Mouse (Mus musculus) liver, adult (tissue): ENCODE measurements around the gene Frmd5.

ENCODE experiments used
- GATA4 ChIP-seq: IDR thresholded peaks from 2 replicates; pipeline ENCODE4 v1.6.1; 2014; ENCODE audit warnings: mild to moderate bottlenecking, low read length; ENCODE audit not compliant: insufficient replicate concordance

Gene Frmd5

DNA sequence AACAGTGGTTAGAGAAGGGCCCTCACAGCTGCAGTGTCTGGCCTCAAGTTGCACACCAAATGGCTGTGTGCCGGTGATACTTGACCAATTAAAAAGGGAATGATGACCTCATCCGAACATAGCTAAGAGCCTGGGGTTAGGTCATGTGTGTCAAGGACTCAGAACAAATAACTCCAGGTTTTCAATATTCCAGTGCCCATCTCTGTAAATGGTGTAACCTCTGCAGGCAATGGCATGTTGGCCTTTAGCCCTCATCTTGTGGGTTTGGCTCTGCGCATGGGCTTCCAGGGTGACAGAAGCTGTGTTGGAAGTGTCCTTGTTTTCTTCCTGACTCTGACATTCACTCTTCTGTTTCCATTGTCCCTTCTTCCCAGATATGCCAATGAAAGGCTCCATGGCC, 131.8 kb downstream of the Frmd5 start:
- no peak for TF ChIP-seq GATA4

DNA sequence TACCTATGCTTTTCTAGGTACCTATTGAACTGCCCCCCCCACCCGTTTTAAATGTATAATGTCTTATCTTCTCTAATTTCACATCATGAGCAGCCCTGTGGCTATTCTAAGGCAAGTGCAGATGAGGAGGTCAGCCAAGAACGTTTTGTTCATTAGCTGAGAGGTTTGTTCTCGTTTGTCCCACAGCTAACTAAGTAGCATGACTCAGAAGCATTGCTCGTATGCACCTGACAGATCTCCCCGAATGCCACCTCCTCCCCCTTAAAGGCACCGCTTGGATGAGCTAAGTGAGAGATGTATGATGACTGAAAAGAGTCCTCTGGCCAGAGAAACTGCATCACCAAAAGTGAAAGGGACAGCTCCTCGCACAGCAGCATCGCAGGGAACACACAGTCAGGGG, 132.7 kb downstream of the Frmd5 start:
- TF ChIP-seq GATA4, result no peak

DNA sequence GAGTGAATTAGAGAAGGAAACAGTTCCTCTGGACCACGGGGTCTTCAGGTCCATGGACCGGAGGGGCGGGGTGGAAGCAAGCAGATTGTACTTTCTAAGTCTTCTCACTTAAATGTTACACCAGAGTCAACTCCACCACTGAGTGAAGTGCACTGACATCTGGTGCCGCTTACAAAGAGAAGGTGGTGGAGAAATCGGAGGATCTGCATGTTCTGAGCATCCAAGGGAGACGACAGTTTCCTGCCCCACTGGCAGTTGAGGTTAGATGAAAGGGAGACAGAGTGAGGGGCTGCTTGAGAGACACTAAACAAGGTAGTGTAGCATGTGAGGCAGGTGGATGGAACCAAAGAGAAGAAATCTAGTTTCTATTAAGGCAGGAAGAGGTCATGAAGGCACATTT, 137.0 kb downstream of the Frmd5 start:
- no peak for TF ChIP-seq GATA4

DNA sequence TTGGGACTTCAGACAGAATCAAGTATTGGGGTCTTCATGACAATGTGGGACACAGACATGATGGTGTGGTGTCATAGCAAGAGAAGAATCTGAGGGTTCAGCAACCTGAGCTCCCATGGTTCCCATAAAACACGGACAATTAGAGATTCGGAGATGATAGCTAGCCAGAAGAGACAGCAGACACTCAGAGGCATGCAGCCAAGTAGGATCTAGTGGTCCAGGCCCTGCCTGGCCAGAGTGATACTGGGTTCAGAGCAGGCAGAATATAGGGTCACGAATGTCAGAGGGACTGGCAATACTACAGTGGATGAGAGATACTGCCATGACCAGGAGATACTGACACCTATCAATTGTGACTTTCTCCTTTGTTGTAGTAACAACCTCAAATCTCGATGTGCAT, 138.6 kb downstream of the Frmd5 start:
- no peak for TF ChIP-seq GATA4

DNA sequence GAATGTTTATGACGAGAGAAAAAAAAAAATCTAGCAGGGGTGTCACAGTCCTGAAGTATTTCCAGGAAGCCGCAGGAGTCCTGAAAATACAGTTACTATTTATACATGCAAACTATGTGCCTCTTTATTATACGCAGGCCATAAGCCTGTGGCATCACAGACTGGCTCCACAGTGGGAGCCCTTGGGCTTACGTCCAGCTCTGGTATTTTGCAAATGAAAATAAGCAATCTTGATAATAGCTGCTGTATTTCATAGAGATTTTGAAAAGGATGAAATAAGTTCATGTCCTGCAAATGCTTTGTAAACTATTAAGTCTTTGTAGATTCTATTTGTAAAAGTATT, 145.8 kb downstream of the Frmd5 start:
- TF ChIP-seq GATA4, result no peak

DNA sequence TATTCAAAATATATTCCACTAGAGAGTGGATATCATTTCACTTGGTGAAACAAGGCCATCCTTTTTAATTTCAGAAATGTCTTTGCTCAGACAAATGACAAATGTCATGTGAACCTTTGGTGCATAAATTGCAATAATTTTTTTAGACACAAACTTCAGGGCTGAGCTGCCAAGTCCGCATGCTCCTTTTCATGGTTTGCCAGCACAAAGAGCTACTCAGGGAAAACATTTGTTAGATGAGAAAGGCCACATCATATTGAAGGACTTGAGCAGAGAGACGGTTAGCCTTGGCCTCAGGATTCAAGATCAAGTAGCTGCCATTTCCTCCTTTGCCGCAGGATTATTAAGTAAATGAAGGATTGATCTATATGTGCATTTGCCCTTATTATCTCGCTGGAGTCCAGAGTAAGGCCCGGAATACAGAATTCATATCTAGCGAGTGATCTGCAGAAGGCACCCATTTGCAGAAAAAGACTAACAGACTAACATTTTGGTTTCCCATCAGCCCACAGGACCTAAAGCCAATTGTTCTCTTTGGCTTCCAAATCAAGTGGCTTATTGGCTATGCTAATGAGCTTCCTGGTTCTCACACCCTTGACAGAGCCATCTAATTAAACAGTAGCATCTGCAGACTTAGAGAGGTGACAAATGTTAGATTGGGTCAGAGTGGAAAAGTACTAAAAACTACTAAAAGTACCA, 146.3 kb downstream of the Frmd5 start:
- no peak for TF ChIP-seq GATA4

DNA sequence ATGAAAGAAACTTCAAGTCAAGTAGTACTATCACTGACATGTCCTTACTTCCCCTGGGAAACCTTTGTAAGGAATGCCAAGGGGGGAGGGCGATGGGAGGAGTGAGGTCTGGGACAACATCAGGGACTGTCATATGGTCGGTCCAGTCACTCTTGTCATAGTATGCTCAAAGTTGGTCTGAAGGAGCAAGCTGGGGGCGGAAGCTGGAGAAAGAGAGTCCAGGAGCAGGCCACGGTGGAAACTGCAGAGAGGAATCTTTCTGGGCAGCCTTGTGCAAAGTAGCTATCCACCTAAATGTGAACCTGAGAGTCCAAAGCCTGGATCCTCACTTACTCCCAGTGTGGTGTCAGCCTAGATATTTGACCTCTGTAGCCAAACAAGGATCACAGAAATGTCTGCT, 147.5 kb downstream of the Frmd5 start:
- TF ChIP-seq GATA4, result no peak

DNA sequence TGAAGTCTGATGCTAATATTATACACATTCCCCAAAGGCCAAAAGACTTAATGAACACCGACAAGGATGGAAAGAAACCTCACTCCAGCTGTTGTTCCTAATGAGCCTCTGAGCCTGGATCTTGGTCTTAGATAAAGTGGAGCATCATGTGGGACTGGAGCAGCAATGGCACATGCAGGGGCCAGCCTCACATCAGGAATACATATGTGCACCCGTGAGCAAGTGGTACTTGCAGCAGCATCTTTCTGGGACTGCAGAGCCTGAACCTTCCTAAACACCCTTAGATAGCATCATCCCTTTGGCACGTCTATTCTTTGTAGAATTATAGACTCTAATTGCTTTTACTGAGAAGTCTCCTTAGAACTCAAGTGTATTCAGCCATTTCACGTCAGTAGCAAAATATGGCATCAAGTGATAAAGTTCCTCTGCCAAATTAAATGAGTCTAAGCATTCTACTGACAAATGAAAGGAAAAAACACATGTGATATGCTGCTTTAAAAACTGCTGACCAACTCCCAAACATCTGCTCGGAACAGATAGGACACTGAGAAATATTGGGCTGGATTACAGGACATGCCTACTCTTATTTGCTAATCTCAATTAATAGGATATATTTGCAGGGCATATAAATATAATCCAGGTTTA, 148.6 kb downstream of the Frmd5 start:
- TF ChIP-seq GATA4, result no peak

DNA sequence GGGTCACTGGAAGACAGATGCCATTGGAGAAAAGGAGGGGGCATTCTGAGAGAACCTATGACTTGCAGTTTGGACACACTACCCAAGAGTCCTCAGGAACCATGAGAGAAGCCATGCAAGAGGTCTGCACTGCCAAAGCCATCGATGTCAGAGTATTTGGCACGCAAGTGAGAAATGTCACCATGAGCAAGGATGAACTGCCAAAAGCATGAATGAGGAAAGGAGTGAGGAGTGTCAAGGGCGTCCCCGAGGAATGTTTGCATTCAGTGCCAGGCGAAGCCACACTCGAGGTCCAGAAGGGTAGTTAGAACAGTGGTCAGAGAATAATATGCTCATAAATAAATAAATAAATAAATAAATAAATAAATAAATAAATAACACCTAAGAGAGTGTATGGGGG, 150.9 kb downstream of the Frmd5 start:
- no peak for TF ChIP-seq GATA4

DNA sequence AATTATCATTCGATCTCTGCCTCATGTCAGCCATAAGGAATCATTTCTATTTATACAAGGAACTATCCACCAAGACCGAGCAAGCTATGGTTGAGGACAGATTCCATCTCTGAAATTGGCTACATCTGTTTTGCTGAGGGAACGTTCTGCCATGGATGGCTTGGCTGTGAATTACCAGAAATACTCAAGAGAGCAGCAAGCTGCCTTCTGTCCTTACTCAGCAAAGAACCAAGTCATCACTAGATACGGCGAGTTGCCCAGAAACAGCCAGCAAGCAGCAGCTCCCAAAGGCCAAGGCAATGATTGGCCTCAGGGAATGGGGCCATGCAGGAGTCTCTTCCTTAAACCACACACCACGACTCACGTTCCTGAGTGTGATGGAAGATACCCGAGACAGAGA, 151.8 kb downstream of the Frmd5 start:
- no peak for TF ChIP-seq GATA4

DNA sequence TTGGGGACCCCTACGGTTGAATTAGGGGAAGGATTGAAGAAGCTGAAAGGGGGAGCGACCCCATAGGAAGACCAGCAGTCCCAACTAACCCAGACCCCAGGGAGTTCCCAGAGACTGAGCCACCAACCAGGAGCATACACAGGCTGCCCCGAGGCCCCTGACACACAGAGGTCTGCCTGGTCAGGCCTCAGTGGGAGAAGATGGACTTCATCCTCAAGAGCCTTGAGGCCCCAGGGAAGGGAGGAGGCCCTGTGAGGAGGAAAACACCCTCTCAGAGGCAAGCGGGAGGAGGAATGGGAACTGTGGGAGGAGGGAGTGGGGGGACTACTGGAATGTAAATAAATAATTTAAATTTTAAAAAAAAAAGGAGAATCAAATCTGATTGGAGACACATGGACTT, 160.4 kb downstream of the Frmd5 start:
- TF ChIP-seq GATA4, result no peak

DNA sequence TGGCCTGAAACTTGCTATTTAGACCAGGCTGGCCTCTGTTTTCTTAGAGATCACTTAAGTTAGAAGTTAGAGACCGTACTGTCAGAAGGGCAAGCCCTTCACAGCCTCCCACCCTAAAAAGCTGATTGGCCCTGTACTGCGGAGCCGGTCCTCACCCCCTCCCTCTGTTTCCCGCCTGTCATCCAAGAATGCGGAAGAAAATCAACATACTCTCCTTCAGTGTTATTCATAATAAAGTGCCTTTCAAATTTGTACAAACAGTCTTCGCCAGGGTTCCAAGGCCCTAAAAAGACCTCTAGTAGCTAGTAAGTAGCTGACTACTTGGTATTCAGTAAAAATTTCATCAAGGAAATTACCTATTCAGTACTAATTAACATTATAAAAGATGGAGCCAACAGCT, 164.0 kb downstream of the Frmd5 start:
- no peak for TF ChIP-seq GATA4

DNA sequence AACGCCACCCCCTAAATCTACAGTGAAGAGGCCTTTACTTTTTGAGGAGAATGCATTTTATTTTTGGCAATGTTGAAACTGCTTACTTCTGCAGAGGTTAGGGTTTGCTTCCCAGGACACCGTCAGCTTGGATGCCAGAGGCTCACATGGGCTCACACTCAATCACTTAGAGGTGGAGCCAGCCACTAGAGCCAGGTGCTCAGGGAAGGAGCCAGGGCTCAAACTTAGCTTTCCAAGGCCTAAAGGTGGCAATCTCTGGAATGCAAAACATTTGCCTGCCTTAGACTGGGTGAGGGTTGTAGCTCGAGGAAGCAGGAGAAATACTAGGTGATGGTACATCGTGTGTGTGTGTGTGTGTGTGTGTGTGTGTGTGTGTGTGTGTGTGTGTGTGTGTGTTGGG, 174.8 kb downstream of the Frmd5 start:
- no peak for TF ChIP-seq GATA4

DNA sequence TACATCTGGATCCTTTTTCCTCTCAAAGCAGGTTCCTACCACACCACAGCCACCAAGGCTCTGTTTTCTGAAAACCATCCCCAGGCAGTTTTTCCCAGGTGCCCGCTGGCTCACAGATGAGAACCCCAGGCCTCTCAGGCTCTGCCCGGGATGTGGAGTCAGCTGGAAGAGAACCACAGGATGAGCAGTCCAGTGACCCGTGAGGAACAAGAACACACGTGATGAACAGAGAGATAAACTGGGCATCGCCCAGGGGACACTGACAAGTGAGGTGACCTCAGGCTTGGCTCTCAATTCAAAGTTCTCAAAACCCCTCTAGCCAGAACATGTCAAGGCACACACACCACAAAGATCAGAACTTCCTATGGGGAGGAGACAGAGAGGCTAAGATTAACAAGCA, 176.6 kb downstream of the Frmd5 start:
- no peak for TF ChIP-seq GATA4

DNA sequence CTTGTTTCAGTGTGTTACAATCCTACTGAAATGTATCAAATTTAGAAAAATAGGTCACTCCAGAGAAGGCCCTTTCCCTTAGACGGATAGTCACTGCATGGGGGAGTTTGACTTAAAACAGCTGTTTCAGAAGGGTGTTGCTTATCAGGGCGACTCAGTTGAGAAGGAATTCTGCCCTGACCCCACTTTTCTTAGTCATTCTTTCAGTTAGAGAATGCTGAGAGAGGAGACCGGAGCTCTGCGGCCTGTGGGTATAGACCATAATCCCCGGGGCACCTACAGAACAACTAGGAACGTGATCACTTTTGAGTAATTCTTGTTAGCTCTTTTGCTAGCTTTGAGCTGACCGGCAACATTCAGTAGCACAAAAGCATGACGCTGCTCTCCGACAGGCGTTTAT, 178.6 kb downstream of the Frmd5 start:
- TF ChIP-seq GATA4, result no peak

DNA sequence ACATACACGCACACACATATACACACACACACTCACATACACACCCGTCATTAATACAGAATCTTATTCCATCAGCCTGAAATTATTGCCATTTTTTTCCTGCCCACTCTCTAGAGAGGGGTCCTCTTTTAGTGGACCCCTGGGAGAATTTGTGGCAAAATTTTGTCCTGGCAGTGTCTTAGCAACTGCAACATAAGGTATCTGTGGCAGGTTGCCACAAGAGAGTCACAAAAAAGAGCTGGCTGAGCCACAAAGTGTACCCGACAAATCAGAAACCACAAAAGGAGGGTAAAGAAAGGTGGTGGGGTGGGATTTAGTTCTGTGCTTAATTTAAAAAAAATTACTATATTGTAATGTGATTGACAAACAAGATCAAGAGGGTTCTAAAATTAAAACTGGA, 181.0 kb downstream of the Frmd5 start:
- no peak for TF ChIP-seq GATA4
